Mouse (Mus musculus): Measurements from ENCODE around the gene Cfap97d1. TPM values are rescaled to one million over a fixed set of nuclear protein-coding genes. Genes with fewer than 3 reads are reported as not detected.

The Cfap97d1 gene
- polyA plus RNA-seq, 1 experiment from 2014 or later: not detected

GRCm38 (mm10) chr11:102025991-102026660 is 42.0 kb downstream of the Cfap97d1 start:
- peak overlapping the region; percentile 81 for H3K4me2 ChIP-seq
- no peaks in the 10 kb centered on the region for H3K36me3 ChIP-seq (replicated peaks)
- peaks cover 31% of the 10 kb centered on the region for H3K4me1 ChIP-seq (replicated peaks)
- no peaks in the 10 kb centered on the region for H3K9me3 ChIP-seq (replicated peaks)
- ATAC-seq (ENCODE audit: insufficient read depth): no peak
- H3K9ac ChIP-seq: peak overlapping the region; percentile 18; the same call in 1 of the 2 replicates
- WGBS (ENCODE audit: insufficient replicate concordance): 5% methylated on average over 23 of the region's 23 CpGs
- H3K27me3 ChIP-seq: peaks cover 85% of the 10 kb centered on the region
- H3K4me3 ChIP-seq (replicated peaks): peak overlapping the region; percentile 56
- H3K27ac ChIP-seq (replicated peaks): no peak overlapping the region

GRCm38 (mm10) chr11:102026694-102027360 is 42.7 kb downstream of the Cfap97d1 start:
- Histone ChIP-seq H3K27me3 (peaks cover 83% of the 10 kb centered on the region), H3K36me3 (replicated peaks) (no peaks in the 10 kb centered on the region), H3K4me2 (peak overlapping the region; percentile 81), H3K4me1 (replicated peaks) (peaks cover 31% of the 10 kb centered on the region), H3K27ac (replicated peaks) (no peak overlapping the region), H3K9ac (peak overlapping the region; percentile 18; the same call in 1 of the 2 replicates), H3K9me3 (replicated peaks) (no peaks in the 10 kb centered on the region), H3K4me3 (replicated peaks) (peak overlapping the region; percentile 56)
- ATAC-seq (ENCODE audit: insufficient read depth): peak; percentile 64
- WGBS (ENCODE audit: insufficient replicate concordance): under 1% methylated on average over 64 of the region's 73 CpGs

GRCm38 (mm10) chr11:102027361-102028017 is 43.4 kb downstream of the Cfap97d1 start:
- H3K4me2 ChIP-seq: peak overlapping the region; percentile 81
- no peak for ATAC-seq (ENCODE audit: insufficient read depth)
- peaks cover 31% of the 10 kb centered on the region for H3K4me1 ChIP-seq (replicated peaks)
- no peaks in the 10 kb centered on the region for H3K9me3 ChIP-seq (replicated peaks)
- H3K27ac ChIP-seq (replicated peaks): no peak overlapping the region
- H3K36me3 ChIP-seq (replicated peaks): no peaks in the 10 kb centered on the region
- H3K4me3 ChIP-seq (replicated peaks): peak overlapping the region; percentile 56; the same call in 1 of the 2 replicates
- peaks cover 76% of the 10 kb centered on the region for H3K27me3 ChIP-seq
- H3K9ac ChIP-seq: no peak overlapping the region
- WGBS (ENCODE audit: insufficient replicate concordance): 9% methylated on average over 12 of the region's 12 CpGs

GRCm38 (mm10) chr11:102028087-102028816 is 44.2 kb downstream of the Cfap97d1 start, which contains the start of gene Mpp3:
Mpp3 (minus strand) TSS chr11:102028461.
- peaks cover 72% of the 10 kb centered on the region for H3K27me3 ChIP-seq
- H3K4me1 ChIP-seq (replicated peaks): peaks cover 31% of the 10 kb centered on the region
- H3K36me3 ChIP-seq (replicated peaks): no peaks in the 10 kb centered on the region
- H3K9ac ChIP-seq: no peak within 1 kb of the TSS
- no peaks in the 10 kb centered on the region for H3K9me3 ChIP-seq (replicated peaks)
- no peak for ATAC-seq (ENCODE audit: insufficient read depth)
- no peak within 1 kb of the TSS for H3K4me3 ChIP-seq (replicated peaks)
- WGBS (ENCODE audit: insufficient replicate concordance): 60% methylated on average over 6 of the region's 6 CpGs
- H3K27ac ChIP-seq (replicated peaks): no peak within 1 kb of the TSS
- H3K4me2 ChIP-seq: peak within 1 kb of the TSS; percentile 81

GRCm38 (mm10) chr11:102029304-102029703 is 45.2 kb downstream of the Cfap97d1 start:
- peaks cover 31% of the 10 kb centered on the region for H3K4me1 ChIP-seq (replicated peaks)
- 25% methylated on average over 4 of the region's 4 CpGs for WGBS (ENCODE audit: insufficient replicate concordance)
- no peak overlapping the region for H3K27ac ChIP-seq (replicated peaks)
- no peaks in the 10 kb centered on the region for H3K9me3 ChIP-seq (replicated peaks)
- no peaks in the 10 kb centered on the region for H3K36me3 ChIP-seq (replicated peaks)
- no peak for ATAC-seq (ENCODE audit: insufficient read depth)
- H3K9ac ChIP-seq: no peak overlapping the region
- H3K4me2 ChIP-seq: no peak overlapping the region
- H3K27me3 ChIP-seq: peaks cover 63% of the 10 kb centered on the region
- no peak overlapping the region for H3K4me3 ChIP-seq (replicated peaks)

- Histone ChIP-seq H3K9me3 (replicated peaks) (no peaks in the 10 kb centered on the region), H3K36me3 (replicated peaks) (no peaks in the 10 kb centered on the region), H3K4me1 (replicated peaks) (peaks cover 31% of the 10 kb centered on the region), H3K4me2 (no peak overlapping the region), H3K4me3 (replicated peaks) (no peak overlapping the region), H3K9ac (no peak overlapping the region), H3K27ac (replicated peaks) (no peak overlapping the region), H3K27me3 (peaks cover 59% of the 10 kb centered on the region)
- WGBS (ENCODE audit: insufficient replicate concordance): 46% methylated on average over 7 of the region's 7 CpGs
- ATAC-seq (ENCODE audit: insufficient read depth): no peak
Measured at GRCm38 (mm10) chr11:102029966-102030365, 45.9 kb downstream of the Cfap97d1 start.

GRCm38 (mm10) chr11:102031149-102031548 is 47.1 kb downstream of the Cfap97d1 start:
- Histone ChIP-seq H3K9me3 (replicated peaks) (no peaks in the 10 kb centered on the region), H3K4me3 (replicated peaks) (no peak overlapping the region), H3K27me3 (peaks cover 47% of the 10 kb centered on the region), H3K4me1 (replicated peaks) (peaks cover 29% of the 10 kb centered on the region), H3K9ac (no peak overlapping the region), H3K4me2 (no peak overlapping the region), H3K36me3 (replicated peaks) (no peaks in the 10 kb centered on the region), H3K27ac (replicated peaks) (no peak overlapping the region)
- ATAC-seq (ENCODE audit: insufficient read depth): no peak
- 64% methylated on average over 7 of the region's 7 CpGs for WGBS (ENCODE audit: insufficient replicate concordance)

- WGBS (ENCODE audit: insufficient replicate concordance): 67% methylated on average over 12 of the region's 12 CpGs
- H3K9me3 ChIP-seq (replicated peaks): no peaks in the 10 kb centered on the region
- no peak overlapping the region for H3K9ac ChIP-seq
- no peak overlapping the region for H3K4me2 ChIP-seq
- ATAC-seq (ENCODE audit: insufficient read depth): no peak
- no peak overlapping the region for H3K4me3 ChIP-seq (replicated peaks)
- H3K36me3 ChIP-seq (replicated peaks): no peaks in the 10 kb centered on the region
- no peak overlapping the region for H3K27ac ChIP-seq (replicated peaks)
- H3K27me3 ChIP-seq: peaks cover 39% of the 10 kb centered on the region
- H3K4me1 ChIP-seq (replicated peaks): peaks cover 14% of the 10 kb centered on the region
Measured at GRCm38 (mm10) chr11:102033055-102033591, 49.0 kb downstream of the Cfap97d1 start.

GRCm38 (mm10) chr11:102034887-102035286 is 50.8 kb downstream of the Cfap97d1 start:
- no peaks in the 10 kb centered on the region for H3K9me3 ChIP-seq (replicated peaks)
- peaks cover 25% of the 10 kb centered on the region for H3K27me3 ChIP-seq
- H3K36me3 ChIP-seq (replicated peaks): no peaks in the 10 kb centered on the region
- H3K4me1 ChIP-seq (replicated peaks): peaks cover 6% of the 10 kb centered on the region
- H3K4me2 ChIP-seq: no peak overlapping the region
- no peak for ATAC-seq (ENCODE audit: insufficient read depth)
- no peak overlapping the region for H3K9ac ChIP-seq
- WGBS (ENCODE audit: insufficient replicate concordance): 73% methylated on average over 8 of the region's 8 CpGs
- H3K4me3 ChIP-seq (replicated peaks): no peak overlapping the region
- no peak overlapping the region for H3K27ac ChIP-seq (replicated peaks)

- WGBS (ENCODE audit: insufficient replicate concordance): 69% methylated on average over 5 of the region's 5 CpGs
- no peak for ATAC-seq (ENCODE audit: insufficient read depth)
- Histone ChIP-seq H3K4me3 (replicated peaks) (no peak overlapping the region), H3K4me1 (replicated peaks) (no peaks in the 10 kb centered on the region; the same call in 1 of the 2 replicates), H3K36me3 (replicated peaks) (no peaks in the 10 kb centered on the region), H3K27me3 (peaks cover 20% of the 10 kb centered on the region), H3K27ac (replicated peaks) (no peak overlapping the region), H3K9me3 (replicated peaks) (no peaks in the 10 kb centered on the region), H3K4me2 (no peak overlapping the region), H3K9ac (no peak overlapping the region)
Measured at GRCm38 (mm10) chr11:102035456-102035960, 51.4 kb downstream of the Cfap97d1 start.

Data from liver, embryonic 15.5 days (tissue).